Mouse (Mus musculus): Measurements from ENCODE around the gene Tssc4.

Gene Tssc4

DNA sequence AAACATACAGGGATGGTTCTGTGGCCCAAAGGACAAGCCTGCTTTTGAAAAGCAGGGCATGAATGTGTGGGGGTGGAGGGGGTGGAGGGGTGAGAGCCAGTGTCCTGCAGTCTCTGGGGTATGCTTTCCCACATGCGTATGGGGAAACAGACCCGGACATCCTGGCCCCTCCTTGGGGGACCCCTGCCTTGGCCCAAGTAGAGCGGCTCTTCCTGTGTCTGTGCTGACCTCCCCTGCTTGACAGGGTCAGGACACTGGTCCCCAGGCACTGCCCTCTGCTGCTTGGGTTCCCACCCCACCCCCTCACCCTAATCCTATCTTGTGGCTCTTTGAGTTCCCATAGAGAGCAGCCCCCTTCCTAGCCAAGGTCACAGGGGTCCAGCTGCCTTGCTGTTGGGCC is 40.6 kb downstream of the Tssc4 start:
- DNase-seq (ENCODE audit: low read depth, low spot score), result no peak

DNA sequence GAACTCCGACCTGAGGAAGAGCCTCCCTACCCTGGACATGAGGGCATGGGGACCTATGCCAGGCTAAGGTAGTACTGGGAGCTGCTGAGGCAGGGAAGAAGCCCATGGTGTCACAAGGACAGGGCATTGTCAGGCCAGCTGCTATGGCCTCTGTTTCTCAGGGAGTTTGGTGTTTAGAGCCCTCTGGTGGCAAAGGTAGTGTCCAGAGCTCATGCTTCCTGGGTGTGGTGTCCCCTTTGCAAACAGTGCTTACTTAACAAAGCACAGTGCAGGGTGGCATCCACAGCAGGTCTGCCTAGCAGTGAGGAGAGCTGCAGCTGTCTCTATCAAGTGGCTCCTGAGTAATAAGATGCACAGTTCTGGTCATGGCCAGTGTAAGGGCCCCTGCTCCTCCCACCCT is 41.8 kb downstream of the Tssc4 start:
- DNase-seq (ENCODE audit: low read depth, low spot score), result no peak

DNA sequence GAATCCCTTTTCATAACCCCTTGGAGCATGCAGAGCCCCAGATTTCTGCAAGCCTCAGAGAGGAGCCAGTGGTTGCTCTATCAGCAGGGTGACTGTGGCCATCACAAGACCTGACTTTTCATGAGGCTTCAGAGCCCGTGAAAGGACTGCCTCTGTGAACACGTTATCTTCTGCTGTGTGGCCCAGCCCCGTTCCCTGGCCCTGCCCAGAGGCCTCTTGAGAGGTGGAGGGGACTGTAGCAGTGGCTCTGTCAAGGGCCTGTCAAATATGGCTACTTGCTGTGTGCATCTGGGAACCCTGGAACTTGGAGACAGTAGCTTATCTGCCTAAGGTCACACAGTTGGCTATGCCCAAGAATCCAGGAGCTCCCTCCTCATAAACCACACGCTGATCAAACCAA is 42.7 kb downstream of the Tssc4 start:
- no peak for DNase-seq (ENCODE audit: low read depth, low spot score)

DNA sequence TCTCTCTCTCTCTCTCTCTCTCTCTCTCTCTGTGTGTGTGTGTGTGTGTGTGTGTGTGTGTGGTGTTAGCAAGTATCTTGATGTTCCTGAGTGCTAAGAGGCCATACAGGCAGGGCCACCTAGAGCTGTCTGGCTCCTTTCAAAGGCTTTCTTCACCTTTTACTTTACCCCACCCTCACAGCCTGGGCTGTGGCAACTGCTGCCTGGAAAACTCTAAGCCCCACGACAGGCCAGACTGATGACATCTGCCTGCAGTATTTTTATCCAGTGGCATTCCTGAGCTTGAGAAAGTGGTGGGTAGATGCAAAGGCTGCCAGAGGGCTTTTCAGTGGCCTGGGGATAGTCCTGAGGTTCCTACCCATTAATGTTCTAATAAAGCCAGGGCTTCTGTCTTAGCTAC is 43.3 kb downstream of the Tssc4 start:
- no peak for DNase-seq (ENCODE audit: low read depth, low spot score)

DNA sequence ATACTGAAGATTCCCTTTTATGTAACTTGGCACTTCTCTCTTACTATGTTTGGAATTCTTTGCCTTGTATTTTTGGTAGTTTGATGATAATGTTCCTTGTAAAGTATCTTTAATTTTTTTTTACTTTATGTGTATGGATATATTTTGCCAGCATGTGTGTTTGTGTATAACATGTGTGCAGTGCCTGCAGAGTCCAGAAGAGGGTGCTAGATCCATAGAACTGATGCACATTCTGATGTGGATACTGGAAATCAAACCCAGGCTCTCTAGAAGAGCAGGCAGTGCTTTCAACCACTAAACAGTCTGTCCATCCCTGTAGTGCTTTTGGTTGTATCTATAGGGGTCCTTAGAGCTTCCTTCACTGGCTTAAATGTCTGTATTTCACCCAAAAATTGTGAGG is 45.7 kb downstream of the Tssc4 start:
- DNase-seq (ENCODE audit: low read depth, low spot score), result no peak

DNA sequence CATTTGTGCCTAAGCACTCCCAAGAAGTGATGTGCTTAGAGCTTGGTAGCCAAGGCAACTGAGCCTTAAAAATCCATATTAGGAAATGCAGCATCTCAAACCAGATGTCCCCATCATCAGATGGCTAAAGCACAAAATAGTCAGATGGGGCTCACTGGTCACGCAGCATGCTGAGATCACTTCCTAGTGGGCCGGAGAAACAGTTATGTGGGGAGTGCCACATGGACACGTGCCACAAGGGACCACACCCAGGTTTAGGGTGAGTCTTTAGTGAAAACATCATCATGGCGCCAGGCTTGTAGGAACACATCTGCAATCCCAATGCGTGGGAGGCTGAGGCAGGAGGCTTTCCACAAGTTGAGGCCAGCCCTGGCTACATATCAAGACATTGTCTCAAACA is 47.5 kb downstream of the Tssc4 start:
- no peak for DNase-seq (ENCODE audit: low read depth, low spot score)

DNA sequence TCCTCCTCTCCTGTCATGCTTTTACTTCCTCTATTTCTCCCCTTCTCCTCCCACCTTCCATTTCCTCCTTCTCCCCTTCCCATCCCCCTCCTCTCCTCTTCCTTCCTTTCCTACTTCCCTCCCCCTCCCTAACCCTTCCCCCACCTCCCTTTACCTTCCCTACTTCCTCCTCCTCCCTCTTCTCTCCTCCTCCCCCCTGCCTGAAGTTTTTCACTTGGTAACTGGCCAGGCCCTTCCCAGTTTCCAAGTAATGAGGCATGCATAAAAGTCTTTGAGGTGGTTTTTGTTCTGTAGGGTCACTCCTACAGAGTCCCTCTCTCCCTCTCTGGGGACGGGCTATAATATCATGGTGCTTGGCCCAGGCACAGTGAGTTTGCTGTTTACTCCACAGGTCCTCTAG is 50.4 kb downstream of the Tssc4 start:
- no peak for DNase-seq (ENCODE audit: low read depth, low spot score)

DNA sequence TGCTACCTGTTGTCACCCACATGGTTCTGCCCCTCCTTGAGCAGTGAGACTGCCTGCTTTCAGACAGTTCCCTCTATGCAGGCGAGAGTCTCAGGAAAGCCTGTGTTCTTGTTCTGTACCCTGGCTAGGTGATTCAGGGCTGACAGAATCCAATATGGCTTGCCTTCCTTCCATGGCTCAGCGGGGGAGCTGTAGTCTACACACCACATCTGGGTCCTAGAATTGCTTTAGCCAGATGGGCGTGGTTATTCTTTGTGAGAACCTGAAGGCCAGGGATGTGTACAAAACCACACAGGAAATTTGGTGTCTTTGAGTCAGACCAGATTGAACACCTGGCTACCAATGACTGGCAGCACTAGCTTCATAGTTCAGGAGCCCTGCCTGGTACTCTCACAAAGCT is 50.8 kb downstream of the Tssc4 start:
- DNase-seq (ENCODE audit: low read depth, low spot score), result no peak
